Mouse (Mus musculus) embryonic stem cell, embryonic (primary cell): ENCODE results near the gene Spsb2.

Experiments used
- CTCF ChIA-PET, 4 experiments: fragments of 300-600 bp in 2 of 4; fragments of 350-600 bp in 2 of 4; sonication (Branson Sonifier 250); formaldehyde crosslinking; loops; one replicate each; lab custom pipeline; 2022; ENCODE audit warnings: inconsistent platforms in 2 of 4; lab: Charles Lee
- POLR2A ChIA-PET, 4 experiments: fragments of 300-600 bp in 2 of 4; fragments of 350-600 bp in 2 of 4; sonication (Branson Sonifier 250); formaldehyde crosslinking; loops; one replicate each; lab custom pipeline; 2022; ENCODE audit warnings: antibody characterized with exemption in 4 of 4, inconsistent platforms in 1 of 4; lab: Charles Lee

Gene Spsb2

GRCm38 (mm10) chr6:124817563-124817962 lies 9.1 kb downstream of the Spsb2 start:
- CTCF ChIA-PET, result interaction anchor here in 3 of 4 experiments (0.8 to 1.4 kb wide), 4 partner anchors 8 to 30 kb away, joined by 3 to 5 read pairs (median 3); no protein-coding TSS in a partner anchor

GRCm38 (mm10) chr6:124817971-124818370 lies 9.5 kb downstream of the Spsb2 start:
- CTCF ChIA-PET, result interaction anchor here in 1 of 4 experiments (1.4 kb wide), 1 partner anchor 9 kb away, joined by 5 read pairs; no protein-coding TSS in a partner anchor
- POLR2A ChIA-PET, result interaction anchor here (0.5 to 28.9 kb wide), 17 partner anchors 4 to 312 kb away, joined by 3 to 601 read pairs (median 4); partner anchors contain the start of genes Cdca3 (in 3 of the 4), Spsb2 (in 3 of the 4), Usp5 (in 2 of the 4) and Gnb3 (in 1 of the 4)

More at GRCm38 (mm10) chr6:124817563-124817962, 9.1 kb downstream of the Spsb2 start:
- POLR2A ChIA-PET, result interaction anchor here (0.8 to 28.9 kb wide), 17 partner anchors 4 to 312 kb away, joined by 3 to 601 read pairs (median 4); partner anchors contain the start of genes Cdca3 (in 3 of the 4), Spsb2 (in 3 of the 4), Usp5 (in 3 of the 4) and Gnb3 (in 2 of the 4)

DNA sequence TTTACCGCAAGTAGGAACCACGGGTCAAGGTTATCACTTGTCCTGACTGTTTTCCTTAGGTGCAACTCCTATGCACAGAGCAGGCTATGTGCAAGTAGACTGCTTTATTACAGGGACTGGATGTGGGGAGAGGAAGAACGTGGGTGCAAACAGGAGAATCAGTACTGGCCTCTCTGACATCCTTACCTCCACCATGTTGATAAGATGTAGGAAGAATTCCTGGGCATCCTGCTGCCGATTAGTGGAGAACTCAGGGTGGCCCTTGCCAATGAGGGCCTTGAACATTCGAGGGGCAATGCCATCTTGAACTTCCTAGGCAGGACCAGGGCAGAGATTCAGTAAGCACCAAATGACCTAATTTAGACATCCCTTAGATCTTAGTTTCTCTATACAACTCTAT lies 12.4 kb downstream of the Spsb2 start:
- ChIA-PET CTCF (interaction anchor here in 1 of 4 experiments (1.6 kb wide), 1 partner anchor 26 kb away, joined by 4 read pairs; no protein-coding TSS in a partner anchor), POLR2A (interaction anchor here in 3 of 4 experiments (1.1 to 28.9 kb wide), 9 partner anchors 6 to 110 kb away, joined by 3 to 601 read pairs (median 7); partner anchors contain the start of genes Cdca3 (in 2 of the 3), Grcc10 (in 2 of the 3), Spsb2 (in 2 of the 3) and Usp5 (in 2 of the 3))

DNA sequence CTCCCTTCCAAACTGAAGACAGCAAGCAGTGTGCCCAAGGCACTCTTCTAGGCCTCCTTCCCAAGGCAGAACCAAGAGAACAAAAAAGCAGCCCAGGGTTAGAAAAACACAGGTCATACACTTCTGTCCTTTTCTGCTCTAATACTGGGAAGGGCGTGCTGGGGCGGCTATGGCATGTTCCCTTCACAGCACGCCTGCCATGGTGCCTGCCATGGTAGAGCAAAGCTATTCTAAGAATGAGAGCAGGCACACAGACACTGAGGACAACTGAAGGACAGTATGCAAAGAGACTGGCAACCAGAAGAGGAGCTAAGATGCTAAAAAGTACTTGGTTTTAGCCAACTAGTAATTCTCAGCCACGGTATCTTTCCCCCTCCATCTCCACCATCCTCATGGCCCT lies 13.6 kb downstream of the Spsb2 start:
- CTCF ChIA-PET, result no interaction called here
- POLR2A ChIA-PET, result interaction anchor here in 2 of 4 experiments (0.7 to 28.9 kb wide), 8 partner anchors 5 to 296 kb away, joined by 3 to 601 read pairs (median 4); partner anchors contain the start of genes Cdca3 (in 1 of the 2), Gnb3 (in 1 of the 2), Grcc10 (in 1 of the 2) and Pianp (in 1 of the 2)

- ChIA-PET POLR2A (interaction anchor here (0.7 to 28.9 kb wide), 51 partner anchors 11 to 364 kb away, joined by 3 to 601 read pairs (median 11); partner anchors contain the start of genes Gnb3 (in 3 of the 4), Grcc10 (in 3 of the 4), Mlf2 (in 3 of the 4) and Spsb2 (in 3 of the 4)), CTCF (interaction anchor here in 3 of 4 experiments (0.6 to 5.0 kb wide), 18 partner anchors 15 to 302 kb away, joined by 3 to 38 read pairs (median 6); partner anchors contain the start of genes Mlf2 (in 3 of the 3), P3h3 (in 1 of the 3) and Tpi1 (in 1 of the 3))
Observed at GRCm38 (mm10) chr6:124828101-124828592, 19.7 kb downstream of the Spsb2 start.

- ChIA-PET POLR2A (interaction anchor here (0.6 to 28.9 kb wide), 157 partner anchors 8 to 664 kb away, joined by 3 to 601 read pairs (median 5); partner anchors contain the start of genes Grcc10 (in 4 of the 4), Mlf2 (in 4 of the 4), Atn1 (in 3 of the 4) and Gm45234 (in 3 of the 4)), CTCF (interaction anchor here (0.5 to 5.0 kb wide), 44 partner anchors 9 to 347 kb away, joined by 3 to 38 read pairs (median 4); partner anchors contain the start of genes Mlf2 (in 4 of the 4), Gnb3 (in 2 of the 4), Acrbp (in 1 of the 4) and Gpr162 (in 1 of the 4))
Observed at GRCm38 (mm10) chr6:124828868-124829798, 20.7 kb downstream of the Spsb2 start, which contains the start of the genes Usp5 and Cdca3. TSS of gene Usp5 (minus strand) at chr6:124829484. TSS of gene Cdca3 (plus strand) at chr6:124829547.

GRCm38 (mm10) chr6:124829799-124830700 lies 21.6 kb downstream of the Spsb2 start:
- ChIA-PET CTCF (interaction anchor here (0.5 to 5.0 kb wide), 39 partner anchors 8 to 579 kb away, joined by 3 to 38 read pairs (median 4); partner anchors contain the start of genes Mlf2 (in 4 of the 4), Gnb3 (in 2 of the 4), Acrbp (in 1 of the 4) and C1rl (in 1 of the 4)), POLR2A (interaction anchor here (0.5 to 28.9 kb wide), 146 partner anchors 9 to 664 kb away, joined by 3 to 601 read pairs (median 6); partner anchors contain the start of genes Mlf2 (in 4 of the 4), Spsb2 (in 4 of the 4), Atn1 (in 3 of the 4) and Gm45234 (in 3 of the 4))

- CTCF ChIA-PET, result interaction anchor here (0.6 to 5.0 kb wide), 14 partner anchors 15 to 349 kb away, joined by 3 to 33 read pairs (median 4); partner anchors contain the start of gene Mlf2 (in 1 of the 4)
- POLR2A ChIA-PET, result interaction anchor here in 3 of 4 experiments (0.6 to 28.9 kb wide), 62 partner anchors 8 to 603 kb away, joined by 3 to 601 read pairs (median 6); partner anchors contain the start of genes Gnb3 (in 3 of the 3), Spsb2 (in 3 of the 3), Cops7a (in 2 of the 3) and Gapdh (in 2 of the 3)
Observed at GRCm38 (mm10) chr6:124831199-124831598, 22.7 kb downstream of the Spsb2 start.

GRCm38 (mm10) chr6:124831649-124832048 lies 23.2 kb downstream of the Spsb2 start:
- ChIA-PET CTCF (interaction anchor here (0.6 to 5.0 kb wide), 23 partner anchors 10 to 583 kb away, joined by 3 to 33 read pairs (median 4); partner anchors contain the start of genes Mlf2 (in 1 of the 4), P3h3 (in 1 of the 4) and Pex5 (in 1 of the 4)), POLR2A (interaction anchor here (0.6 to 28.9 kb wide), 61 partner anchors 8 to 627 kb away, joined by 3 to 601 read pairs (median 5); partner anchors contain the start of genes Gnb3 (in 3 of the 4), Spsb2 (in 3 of the 4), Gapdh (in 2 of the 4) and Grcc10 (in 2 of the 4))

- ChIA-PET CTCF (interaction anchor here in 2 of 4 experiments (1.3 to 2.3 kb wide), 2 partner anchors 13 kb away, joined by 3 to 12 read pairs; no protein-coding TSS in a partner anchor), POLR2A (interaction anchor here in 3 of 4 experiments (0.6 to 28.9 kb wide), 15 partner anchors 12 to 331 kb away, joined by 3 to 601 read pairs (median 5); partner anchors contain the start of genes Spsb2 (in 2 of the 3), Tpi1 (in 2 of the 3) and Grcc10 (in 1 of the 3))
Observed at GRCm38 (mm10) chr6:124834512-124835081, 26.1 kb downstream of the Spsb2 start.

DNA sequence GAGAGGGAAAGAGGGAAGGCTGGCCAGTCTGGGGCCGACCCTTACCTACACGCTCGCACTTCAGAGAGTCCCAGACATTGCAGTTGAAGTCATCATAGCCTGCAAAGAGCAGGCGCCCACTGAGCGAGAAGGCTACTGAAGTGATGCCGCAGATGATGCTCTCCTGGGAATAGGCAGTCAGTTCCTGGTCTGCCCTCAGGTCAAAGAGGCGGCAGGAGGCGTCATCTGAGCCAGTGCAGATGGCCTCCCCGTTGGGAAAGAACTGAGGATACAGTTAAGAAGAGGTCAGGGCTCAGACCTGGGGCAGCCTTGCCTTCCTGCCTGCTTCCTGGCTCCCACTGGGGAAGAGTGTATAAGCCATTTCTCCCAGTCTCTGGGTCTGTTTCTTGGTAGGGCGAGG lies 27.1 kb downstream of the Spsb2 start:
- POLR2A ChIA-PET, result interaction anchor here in 3 of 4 experiments (0.6 to 28.9 kb wide), 18 partner anchors 7 to 330 kb away, joined by 3 to 601 read pairs (median 4); partner anchors contain the start of genes Grcc10 (in 2 of the 3), Spsb2 (in 2 of the 3), Tpi1 (in 2 of the 3) and Cdca3 (in 1 of the 3)
- CTCF ChIA-PET, result interaction anchor here in 3 of 4 experiments (0.9 to 2.3 kb wide), 5 partner anchors 12 to 95 kb away, joined by 3 to 12 read pairs (median 3); partner anchors contain the start of gene Mlf2 (in 1 of the 3)

DNA sequence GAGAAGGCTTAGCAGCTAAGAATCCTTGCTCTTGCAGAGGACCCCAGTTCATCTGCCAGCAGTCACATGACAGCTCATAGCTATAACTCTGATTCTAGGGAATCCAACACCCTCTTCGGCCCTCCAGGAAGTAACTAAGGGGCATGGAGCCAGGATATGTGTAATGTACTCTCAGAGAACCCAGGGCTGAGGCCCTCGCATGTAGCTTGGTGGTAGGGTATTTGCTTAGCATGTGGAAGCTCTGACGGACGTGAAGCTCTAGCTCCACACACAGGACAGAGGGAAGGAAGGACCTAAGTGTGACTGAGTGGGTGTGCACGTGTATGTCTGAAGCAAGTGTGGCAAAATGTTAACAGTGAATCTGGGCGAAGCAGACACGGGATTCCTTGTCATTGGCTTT lies 27.9 kb downstream of the Spsb2 start:
- CTCF ChIA-PET, result interaction anchor here (0.5 to 2.3 kb wide), 9 partner anchors 11 to 215 kb away, joined by 3 to 12 read pairs (median 6); partner anchors contain the start of gene Mlf2 (in 1 of the 4)
- POLR2A ChIA-PET, result interaction anchor here in 3 of 4 experiments (0.6 to 28.9 kb wide), 21 partner anchors 6 to 339 kb away, joined by 3 to 601 read pairs (median 5); partner anchors contain the start of genes Cdca3 (in 2 of the 3), Grcc10 (in 2 of the 3), Mlf2 (in 2 of the 3) and Usp5 (in 2 of the 3)

DNA sequence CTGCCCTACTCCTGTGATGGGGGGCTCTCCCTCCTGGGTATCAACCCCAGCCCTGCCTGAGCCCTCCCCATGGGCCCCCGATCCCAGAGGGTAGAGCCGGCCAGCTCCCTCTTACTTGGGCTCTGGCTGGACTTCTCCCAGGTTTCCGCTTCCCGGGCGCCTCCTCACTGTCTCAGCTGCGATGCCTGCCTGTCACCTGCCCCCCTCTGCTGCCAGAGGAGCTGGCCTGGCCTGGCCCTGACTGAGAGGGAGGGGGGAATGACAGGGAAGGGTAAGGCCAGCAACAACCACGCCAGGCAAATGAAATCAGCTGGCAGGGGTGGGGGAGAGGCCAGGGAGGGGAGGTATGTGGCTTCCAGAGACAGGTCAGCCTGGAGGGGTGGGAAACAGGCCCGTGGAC lies 31.3 kb downstream of the Spsb2 start:
- POLR2A ChIA-PET, result interaction anchor here (0.6 to 28.9 kb wide), 23 partner anchors 8 to 365 kb away, joined by 3 to 601 read pairs (median 4); partner anchors contain the start of genes Cdca3 (in 2 of the 4), Grcc10 (in 2 of the 4), Spsb2 (in 2 of the 4) and Usp5 (in 2 of the 4)

More for the DNA sequence above, 31.3 kb downstream of the Spsb2 start:
- CTCF ChIA-PET, result interaction anchor here (0.5 to 1.8 kb wide), 10 partner anchors 10 to 322 kb away, joined by 3 to 6 read pairs (median 4); partner anchors contain the start of genes Cdca3 (in 2 of the 4) and Usp5 (in 2 of the 4)
